ENCODE assay signal across 8 mouse cellular contexts in the genomic region with DNA sequence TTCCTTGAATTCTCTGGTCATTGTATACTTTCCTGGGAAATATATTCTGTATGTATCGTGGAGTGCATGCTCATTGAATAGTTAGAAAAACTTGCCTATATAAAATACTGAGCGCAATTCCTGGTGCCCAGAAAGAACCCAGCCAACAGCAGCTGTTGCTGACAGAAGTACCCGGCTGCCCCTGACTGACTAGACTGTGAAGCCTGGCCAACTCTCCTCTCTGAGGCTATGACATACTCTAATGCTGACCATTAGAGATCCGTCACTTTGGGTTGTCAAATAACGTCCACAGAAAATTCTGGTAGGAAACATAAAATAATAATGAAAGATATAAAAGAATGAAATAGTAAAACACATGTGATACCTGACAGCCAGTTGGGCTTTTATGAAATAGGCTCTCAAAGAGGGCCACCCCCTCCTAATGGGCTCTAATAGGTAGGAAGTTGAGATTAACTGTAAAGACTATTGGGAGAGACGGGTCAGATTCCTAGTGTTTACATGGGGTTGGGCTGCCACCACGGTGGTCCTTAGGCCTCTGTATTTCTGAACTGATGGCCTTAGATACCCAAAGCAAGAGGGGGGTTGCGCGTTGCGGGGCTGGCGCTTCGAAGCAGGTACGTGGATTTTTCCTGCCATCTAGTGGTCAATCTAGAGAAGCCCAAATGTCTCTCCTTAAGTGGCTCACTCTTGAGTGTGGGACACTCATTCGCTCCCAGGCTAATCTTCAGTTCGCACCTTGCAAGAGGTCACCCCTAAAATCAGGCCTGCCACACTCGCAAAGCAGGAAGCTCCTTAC. TPM values are rescaled to one million over a fixed set of nuclear protein-coding genes. Genes with fewer than 3 reads are reported as not detected.
DNase-seq lines count a peak whose midpoint lies in the region; ATAC-seq lines count a peak whose summit lies in the region.

No protein-coding gene starts in this region.

- DNase-seq in cerebellum, adult 18-20 months, result peak; percentile 5 to 18
- DNase-seq in cerebellum, adult 11-12 months, result no peak
- DNase-seq in ZHBTc4 (ENCODE audit: low read depth, low spot score), result peak; percentile 56
- DNase-seq in forebrain, embryonic 11.5 days (ENCODE audit: low spot score), result peak; percentile 77
- DNase-seq in intestine, embryonic 14.5 days (ENCODE audit: low spot score), result peak; percentile 55

- no peaks in the 10 kb centered on the region for H3K4me1 ChIP-seq in forebrain, embryonic 11.5 days (replicated peaks; ENCODE audit: control insufficient read depth, insufficient read depth, low read length)
- H3K4me1 ChIP-seq in intestine, embryonic 14.5 days (replicated peaks; ENCODE audit: control insufficient read depth, insufficient read depth, low read length), result peaks cover 12% of the 10 kb centered on the region; the same call in 1 of the 2 replicates
- H3K4me1 ChIP-seq in limb, embryonic 13.5 days, result peaks cover 11% of the 10 kb centered on the region
- no peaks in the 10 kb centered on the region for H3K4me1 ChIP-seq in neural tube, embryonic 14.5 days (ENCODE audit: control insufficient read depth, insufficient read depth, low read length)

- ATAC-seq in forebrain, embryonic 11.5 days (replicated peaks; ENCODE audit: low FRiP score), result peak; percentile 83
- peak; percentile 48 for ATAC-seq in intestine, embryonic 14.5 days (replicated peaks; ENCODE audit: low FRiP score, low TSS enrichment, low read depth)
- ATAC-seq in limb, embryonic 13.5 days (ENCODE audit: low FRiP score, low read depth), result peak; percentile 82
- peak; percentile 70; the same call in 1 of the 2 replicates for ATAC-seq in neural tube, embryonic 14.5 days (ENCODE audit: low read depth)
- no peak for ATAC-seq in erythroid progenitor cell, adult 5-6 weeks (replicated peaks; ENCODE audit: low FRiP score, poor library complexity, severe bottlenecking)

- no peak overlapping the region for H3K4me3 ChIP-seq in forebrain, embryonic 11.5 days (ENCODE audit: low read depth, low read length)
- H3K4me3 ChIP-seq in intestine, embryonic 14.5 days (ENCODE audit: low read depth, low read length), result no peak overlapping the region
- no peak overlapping the region for H3K4me3 ChIP-seq in limb, embryonic 13.5 days
- H3K4me3 ChIP-seq in neural tube, embryonic 14.5 days (ENCODE audit: low read depth, low read length), result no peak overlapping the region

- H3K36me3 ChIP-seq in forebrain, embryonic 11.5 days (ENCODE audit: control insufficient read depth, insufficient read depth, low read length), result no peaks in the 10 kb centered on the region
- no peaks in the 10 kb centered on the region for H3K36me3 ChIP-seq in intestine, embryonic 14.5 days (ENCODE audit: control insufficient read depth, insufficient read depth, low read length)
- no peaks in the 10 kb centered on the region for H3K36me3 ChIP-seq in limb, embryonic 13.5 days
- no peaks in the 10 kb centered on the region for H3K36me3 ChIP-seq in neural tube, embryonic 14.5 days (ENCODE audit: control insufficient read depth, insufficient read depth, low read length)

- no peak overlapping the region for H3K9ac ChIP-seq in forebrain, embryonic 11.5 days (ENCODE audit: low read length)
- H3K9ac ChIP-seq in intestine, embryonic 14.5 days (ENCODE audit: low read length), result no peak overlapping the region
- no peak overlapping the region for H3K9ac ChIP-seq in limb, embryonic 13.5 days
- H3K9ac ChIP-seq in neural tube, embryonic 14.5 days (replicated peaks; ENCODE audit: low read depth, low read length), result no peak overlapping the region

- WGBS in forebrain, embryonic 11.5 days, result 31% methylated on average over 16 of the region's 16 CpGs
- WGBS in intestine, embryonic 14.5 days, result 18% methylated on average over 16 of the region's 16 CpGs
- WGBS in limb, embryonic 13.5 days, result 13% methylated on average over 16 of the region's 16 CpGs
- 28% methylated on average over 16 of the region's 16 CpGs for WGBS in neural tube, embryonic 14.5 days

- H3K9me3 ChIP-seq in forebrain, embryonic 11.5 days (ENCODE audit: control insufficient read depth, low read length), result no peaks in the 10 kb centered on the region
- no peaks in the 10 kb centered on the region for H3K9me3 ChIP-seq in intestine, embryonic 14.5 days (ENCODE audit: control insufficient read depth, low read length)
- no peaks in the 10 kb centered on the region for H3K9me3 ChIP-seq in limb, embryonic 13.5 days
- H3K9me3 ChIP-seq in neural tube, embryonic 14.5 days (ENCODE audit: control insufficient read depth, low read length), result no peaks in the 10 kb centered on the region

- H3K27me3 ChIP-seq in forebrain, embryonic 11.5 days (ENCODE audit: control insufficient read depth, insufficient read depth, low read length), result no peaks in the 10 kb centered on the region
- no peaks in the 10 kb centered on the region for H3K27me3 ChIP-seq in intestine, embryonic 14.5 days (replicated peaks; ENCODE audit: control insufficient read depth, insufficient read depth, low read length)
- peaks cover 10% of the 10 kb centered on the region; the same call in 1 of the 2 replicates for H3K27me3 ChIP-seq in limb, embryonic 13.5 days
- H3K27me3 ChIP-seq in neural tube, embryonic 14.5 days (ENCODE audit: control insufficient read depth, insufficient read depth, low read length), result no peaks in the 10 kb centered on the region

- H3K4me2 ChIP-seq in forebrain, embryonic 11.5 days (ENCODE audit: low read depth, low read length, severe bottlenecking), result no peak overlapping the region
- H3K4me2 ChIP-seq in intestine, embryonic 14.5 days (ENCODE audit: low read length), result no peak overlapping the region
- peak overlapping the region; percentile 23; the same call in 1 of the 2 replicates for H3K4me2 ChIP-seq in limb, embryonic 13.5 days (replicated peaks)
- no peak overlapping the region for H3K4me2 ChIP-seq in neural tube, embryonic 14.5 days (ENCODE audit: low read depth, low read length)

- no peak overlapping the region for H3K27ac ChIP-seq in forebrain, embryonic 11.5 days (ENCODE audit: low read depth, low read length)
- H3K27ac ChIP-seq in intestine, embryonic 14.5 days (ENCODE audit: low read depth), result no peak overlapping the region
- no peak overlapping the region for H3K27ac ChIP-seq in limb, embryonic 13.5 days
- no peak overlapping the region for H3K27ac ChIP-seq in neural tube, embryonic 14.5 days (ENCODE audit: low read depth, low read length)

RNA-seq across cellular contexts. Expression of gene Mon1b, which starts 53.0 kb away (rescaled TPM):
- polyA plus RNA-seq in forebrain, embryonic 11.5 days (2014; fragmentation: Nextera tagmentation; extraction: Ambion mirVana), result 14.3 and 14.4 TPM in 2 replicates
- polyA plus RNA-seq in intestine, embryonic 14.5 days (2014; fragmentation: Nextera tagmentation; extraction: Ambion mirVana), result 8.4 and 8.8 TPM in 2 replicates
- polyA plus RNA-seq in limb, embryonic 13.5 days (2015; fragmentation: Nextera tagmentation; extraction: Ambion mirVana), result 5.3 and 5.6 TPM in 2 replicates
- 10.7 and 13.6 TPM in 2 replicates for polyA plus RNA-seq in neural tube, embryonic 14.5 days (2014; fragmentation: Nextera tagmentation; extraction: Ambion mirVana)
- total RNA-seq in erythroid progenitor cell, adult 5-6 weeks (2015; ENCODE audit: low replicate concordance), result 2.9 and 4.6 TPM in 2 replicates
- 2.7 and 3.3 TPM in 2 replicates for total RNA-seq in erythroid progenitor cell, adult 5-6 weeks (2017; ENCODE audit: low replicate concordance)
